Mouse (Mus musculus) cerebellum, postnatal 36 days (tissue): Measurements from ENCODE around the gene Gm30191.

ENCODE experiments used
- DNase-seq, 2 experiments: peaks; one replicate each; pipeline ENCODE4 v3.0.0; 2021 to 2022; ENCODE audit warnings: mixed read lengths in 2 of 2

Gm30191 gene

GRCm38 (mm10) chr4:134246719-134247258 is at the start of gene Gm30191:
TSS of gene Gm30191 (plus strand) at chr4:134246935.
- DNase-seq, result peak; percentile 19 to 28

DNA sequence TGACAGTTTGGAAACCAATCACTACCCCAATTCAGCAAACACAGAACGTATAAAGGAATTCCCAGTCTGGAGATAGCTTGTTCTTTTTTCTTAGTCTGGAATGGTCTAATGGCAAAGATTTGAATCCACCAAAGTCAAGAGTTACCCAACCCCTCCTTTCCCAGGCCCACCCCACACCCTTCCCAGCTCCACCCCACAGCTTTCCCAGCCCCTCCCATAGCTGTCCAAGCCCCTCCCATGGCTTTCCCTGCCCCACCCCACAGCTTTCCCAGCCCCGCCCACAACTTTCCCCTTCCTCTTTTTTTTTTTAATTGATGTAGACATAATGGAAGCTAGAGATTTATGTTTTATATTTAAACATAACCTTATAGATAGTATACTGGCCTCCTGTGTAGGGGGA is 47.4 kb upstream of the Gm30191 start:
- no peak for DNase-seq

GRCm38 (mm10) chr4:134202904-134203303 is 43.8 kb upstream of the Gm30191 start, which contains the start of gene Gm7534:
TSS of gene Gm7534 (minus strand) at chr4:134203004.
- no peak for DNase-seq

DNA sequence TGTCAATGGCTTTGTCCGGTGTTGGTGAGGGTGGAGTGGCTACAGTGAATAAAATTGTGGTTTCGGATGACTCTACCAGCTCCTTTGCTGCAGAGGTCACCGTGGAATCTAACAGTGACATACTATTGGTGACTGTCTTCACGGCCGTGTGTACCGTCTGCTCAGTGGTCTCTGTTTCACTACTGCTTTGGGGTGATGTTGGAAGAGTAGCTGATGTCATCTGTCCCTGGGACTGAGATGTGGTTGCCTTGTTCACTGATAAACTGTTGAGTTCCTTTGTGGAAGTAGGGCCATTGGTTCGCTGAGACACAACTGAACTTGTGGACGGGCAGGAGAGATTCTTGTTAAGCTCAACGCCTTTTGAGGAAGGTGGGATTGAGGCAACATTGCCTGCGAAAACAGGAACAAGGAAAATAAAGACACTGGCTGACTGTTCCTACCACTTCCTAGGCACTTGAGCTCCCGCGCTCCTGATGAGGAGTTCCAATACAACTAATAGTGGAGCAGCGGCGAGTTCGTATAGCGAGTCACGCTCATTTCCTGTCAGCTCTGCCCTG is 43.3 kb upstream of the Gm30191 start:
- no peak for DNase-seq

GRCm38 (mm10) chr4:134206488-134207053 is 40.2 kb upstream of the Gm30191 start:
- DNase-seq, result no peak

DNA sequence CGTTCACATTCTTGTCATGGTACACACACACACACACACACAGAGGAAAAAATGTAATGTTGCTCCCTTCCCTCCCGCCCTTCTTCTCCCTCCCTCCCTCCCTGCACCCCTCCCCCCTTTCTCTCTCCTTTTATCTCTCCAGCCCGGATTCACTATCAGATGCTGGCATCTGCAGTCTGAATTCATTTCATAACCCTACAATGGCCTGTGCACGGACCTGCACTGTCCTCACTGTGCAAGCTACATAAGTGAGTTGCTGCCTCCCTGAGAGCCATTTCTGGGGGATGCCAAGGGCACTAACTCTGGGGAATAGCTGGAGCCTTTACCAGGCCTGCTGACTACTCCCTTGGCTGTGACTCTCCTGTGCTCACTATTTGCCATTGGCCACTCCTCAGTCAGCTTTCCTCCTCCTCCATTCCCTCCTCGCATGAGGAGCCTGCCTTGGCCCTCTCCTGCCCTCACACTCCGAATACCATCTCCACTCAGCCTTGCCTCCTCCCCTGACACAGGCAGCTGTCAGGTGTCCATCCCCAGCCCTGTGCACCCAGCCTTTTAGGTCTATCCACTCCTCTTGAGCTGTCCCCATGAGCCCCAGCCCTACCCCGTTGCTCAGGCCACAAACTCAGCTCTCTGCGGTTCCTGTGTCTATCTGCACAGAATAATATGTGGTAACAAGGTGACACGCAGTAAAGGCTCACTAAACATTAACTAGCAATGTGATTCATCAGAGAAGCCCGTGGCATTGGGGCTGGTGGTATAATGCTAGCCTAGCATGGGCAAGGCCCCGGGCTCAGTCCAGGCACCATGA is 23.7 kb upstream of the Gm30191 start:
- no peak for DNase-seq

DNA sequence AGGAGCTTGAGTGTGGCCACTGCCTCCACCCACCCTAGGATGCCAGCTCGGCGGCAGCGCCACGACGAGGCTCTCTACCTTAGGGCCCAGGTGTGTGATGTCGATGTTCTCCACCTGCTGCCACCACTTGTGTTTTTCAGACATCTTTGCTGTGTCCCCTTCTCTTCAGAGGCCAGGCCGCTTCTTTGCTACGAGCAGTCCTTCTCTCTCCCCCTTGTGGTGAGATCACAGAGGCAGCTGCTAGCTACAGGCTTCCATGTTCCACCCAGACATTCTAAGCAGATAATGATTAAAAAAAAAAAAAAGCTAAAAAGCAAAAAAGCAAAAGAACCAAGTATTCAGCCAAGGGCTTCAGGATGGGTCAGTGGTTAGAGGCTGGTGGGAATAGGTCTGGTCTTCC is 19.5 kb upstream of the Gm30191 start, which contains the start of gene Catsper4:
Gene Catsper4, minus strand, starts transcription at position 190 of the 400 bp plus-strand sequence.
- DNase-seq, result no peak

GRCm38 (mm10) chr4:134230431-134230830 is 16.3 kb upstream of the Gm30191 start:
- no peak for DNase-seq

DNA sequence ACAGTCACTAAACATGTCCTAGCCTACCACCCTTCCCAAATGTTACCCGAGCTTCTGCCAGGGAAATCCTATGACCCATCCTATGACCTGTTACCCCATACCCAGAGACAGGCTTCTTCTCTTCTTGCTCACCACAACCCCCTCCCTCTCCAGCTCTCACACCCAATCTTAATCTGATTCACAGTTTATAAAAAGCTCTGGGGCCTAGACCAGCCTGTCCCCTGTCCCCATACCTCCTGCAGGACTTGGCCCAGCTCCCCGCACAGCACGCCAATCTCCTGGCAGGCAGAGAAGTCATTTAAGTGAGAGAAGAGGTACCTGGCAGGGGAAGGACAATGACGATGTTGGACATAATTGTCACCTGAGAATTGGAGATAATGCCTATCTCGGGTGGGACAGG is 11.9 kb upstream of the Gm30191 start:
- no peak for DNase-seq

DNA sequence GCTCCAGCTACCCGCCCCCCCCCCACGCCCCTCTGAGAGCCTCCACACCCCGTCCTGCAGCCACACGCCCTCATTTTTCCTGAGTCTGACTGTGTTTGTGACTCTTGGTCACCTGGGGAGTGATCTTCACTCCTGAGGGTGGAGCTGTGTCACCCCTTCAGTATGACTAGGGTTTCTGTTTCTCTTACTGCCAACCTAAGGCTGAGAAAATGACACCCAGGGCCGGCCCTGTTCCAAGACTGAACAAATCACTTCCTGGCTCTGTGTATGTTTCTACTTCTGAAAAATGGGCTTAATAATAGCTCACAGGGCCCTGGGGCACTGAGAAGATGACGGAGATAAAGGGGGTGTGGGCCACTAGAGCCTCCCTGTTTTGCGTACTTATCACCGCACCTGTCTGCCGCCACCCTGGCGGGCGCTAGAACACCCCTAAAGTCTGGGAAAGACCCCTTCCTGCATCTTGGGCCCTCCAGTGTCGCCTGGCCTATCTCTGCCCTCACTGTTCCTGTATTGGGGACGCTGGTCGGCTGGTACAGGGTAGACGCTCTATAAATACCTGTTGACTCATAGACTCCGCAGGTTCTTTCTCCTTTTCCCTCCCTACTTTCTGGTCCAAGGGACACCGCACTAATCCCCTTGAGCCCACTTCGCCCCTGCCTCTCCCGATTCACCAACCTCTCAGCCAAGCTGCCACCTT is 9.0 kb upstream of the Gm30191 start:
- no peak for DNase-seq

DNA sequence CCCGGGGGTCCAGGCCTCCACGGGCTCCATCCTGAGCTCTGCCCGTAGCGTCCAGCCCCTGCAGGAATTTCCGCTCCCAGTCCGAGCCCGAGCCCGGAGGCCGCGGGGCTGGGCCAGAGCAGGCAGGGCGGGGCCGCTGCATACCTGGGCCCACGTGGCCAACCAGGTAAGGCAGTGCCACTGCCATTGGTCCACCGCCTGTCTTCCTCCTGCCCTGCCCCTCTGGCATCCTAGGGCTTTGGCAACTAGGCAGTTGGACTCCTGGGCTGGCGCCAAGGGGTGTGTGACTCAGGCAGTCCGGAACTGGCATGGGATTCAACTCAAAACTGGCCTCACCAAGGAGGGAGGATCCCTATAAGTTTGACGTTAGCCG is 8.5 kb upstream of the Gm30191 start, which contains the start of gene Cnksr1:
Gene Cnksr1, minus strand, starts transcription at position 121 of the 373 bp plus-strand sequence.
- peak; percentile 74 to 82 for DNase-seq

- DNase-seq, result peak in 1 of 2 experiments; percentile 33
Measured at GRCm38 (mm10) chr4:134238686-134239085, 8.0 kb upstream of the Gm30191 start.

- DNase-seq, result no peak
Measured at GRCm38 (mm10) chr4:134243516-134244250, 3.1 kb upstream of the Gm30191 start, which contains the start of gene E130218I03Rik. TSS of gene E130218I03Rik (plus strand) at chr4:134243662.

GRCm38 (mm10) chr4:134245148-134245843 is 1.4 kb upstream of the Gm30191 start, which contains the start of gene Zfp593:
TSS of gene Zfp593 (minus strand) at chr4:134245592.
- DNase-seq, result peak; percentile 96

DNA sequence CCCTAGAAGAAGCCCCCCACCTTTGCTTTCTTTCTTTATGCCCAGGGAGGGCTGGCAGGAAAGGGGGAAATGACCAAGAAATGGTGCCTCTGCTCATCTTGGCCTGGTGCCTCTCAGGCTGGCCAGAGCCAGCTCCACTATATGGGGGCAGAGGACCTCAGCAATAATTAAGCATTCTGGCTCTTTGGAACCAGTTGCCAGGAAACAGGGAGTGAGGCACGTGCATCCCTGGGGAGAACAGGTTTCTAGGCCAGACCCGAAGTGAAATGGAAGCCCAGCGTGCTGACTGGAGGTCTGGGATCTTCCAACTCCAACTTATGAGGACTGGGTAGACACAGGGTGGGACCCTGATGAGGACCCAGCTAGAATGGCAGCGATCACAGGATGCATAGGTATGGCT is 479 bp upstream of the Gm30191 start:
- no peak for DNase-seq

DNA sequence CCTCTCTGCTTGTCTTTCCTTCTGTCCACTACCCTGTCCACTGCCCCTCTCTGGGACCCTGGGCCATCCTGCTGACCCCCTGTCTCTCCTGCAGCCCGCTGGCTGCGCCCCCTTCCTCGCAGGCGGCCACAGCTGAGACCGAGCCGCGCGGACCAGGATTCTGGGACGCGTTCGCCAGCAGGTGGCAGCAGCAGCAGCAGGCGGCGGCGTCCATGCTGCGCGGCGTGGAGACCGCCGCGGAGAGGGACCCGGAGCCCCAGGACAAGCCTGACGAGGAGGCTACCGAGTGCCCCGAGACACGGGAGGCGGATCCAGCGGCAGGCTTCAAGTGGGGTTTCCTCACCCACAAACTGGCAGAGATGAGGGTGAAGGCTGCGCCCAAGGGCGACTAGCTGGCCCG is 2.9 kb downstream of the Gm30191 start:
- DNase-seq, result peak; percentile 59 to 69

- DNase-seq, result no peak
Measured at GRCm38 (mm10) chr4:134250116-134250929, 3.6 kb downstream of the Gm30191 start.

DNA sequence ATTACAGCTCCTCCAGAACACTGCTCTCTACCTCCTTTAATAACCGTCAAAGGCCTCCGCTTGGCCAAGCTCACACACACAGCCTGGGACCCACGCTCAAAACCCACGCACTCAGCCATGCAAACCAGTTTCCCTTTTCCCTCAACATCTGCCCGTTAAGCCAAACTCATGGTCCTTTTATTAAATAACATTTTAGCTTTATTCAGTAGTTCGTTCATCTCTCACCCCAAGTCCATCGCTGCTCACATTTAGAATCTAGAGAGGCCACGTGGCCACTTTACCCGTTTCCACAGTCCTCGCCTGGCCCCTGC is 4.2 kb downstream of the Gm30191 start:
- no peak for DNase-seq

DNA sequence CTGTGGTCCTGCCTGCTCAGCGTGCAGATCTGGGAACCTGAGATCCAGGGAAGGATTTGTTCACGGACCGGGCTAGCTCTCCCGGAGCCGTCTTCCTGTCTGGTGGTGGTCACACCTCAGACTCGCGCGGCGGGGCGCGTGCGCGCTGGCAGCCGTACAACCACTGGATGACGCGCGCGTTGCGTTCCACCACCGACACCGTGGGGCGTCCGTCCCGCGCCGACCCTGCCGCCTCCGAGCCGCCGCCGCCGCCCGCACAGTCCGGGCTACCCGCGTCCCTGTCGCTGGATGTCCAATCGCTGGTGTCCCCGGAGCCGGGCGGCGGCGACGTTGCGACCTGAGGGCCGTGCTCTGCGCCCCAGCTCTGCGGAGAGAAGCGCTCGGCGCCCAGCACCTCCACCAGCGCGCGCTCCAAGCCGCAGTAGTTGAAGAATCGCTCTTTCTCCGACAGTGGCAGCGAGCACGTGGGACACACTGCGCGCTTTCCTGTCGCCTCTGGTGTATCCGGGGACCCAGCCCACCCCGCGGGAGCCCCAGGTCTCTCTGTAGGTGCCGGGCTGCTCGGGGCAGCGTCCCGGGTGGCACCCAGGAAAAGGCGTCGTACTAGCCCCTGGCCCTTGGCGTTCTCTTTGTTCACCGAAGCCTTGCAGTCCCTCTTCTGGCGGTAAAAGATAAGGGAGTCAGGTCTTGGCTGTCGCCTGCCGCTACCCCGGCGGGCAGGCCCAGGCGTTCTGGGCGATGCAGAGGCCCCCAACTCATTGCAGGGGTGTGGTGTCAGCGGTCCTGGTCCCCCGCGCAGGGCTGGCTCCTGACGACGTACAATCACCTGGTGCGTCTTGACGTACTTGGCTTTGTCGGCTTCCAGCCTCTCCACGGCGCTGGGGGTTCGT is 4.8 kb downstream of the Gm30191 start:
- peak in 1 of 2 experiments; percentile 22 for DNase-seq
